Mouse (Mus musculus): ENCODE results near the gene Ddx19a. TPM values are rescaled to one million over a fixed set of nuclear protein-coding genes. Genes with fewer than 3 reads are reported as not detected.
"Not testable (repeated sequence)": the region's sequence is repeated elsewhere in the genome, so short reads cannot be mapped to it uniquely, and the experiment has no call there.

Gene Ddx19a
- total RNA-seq, 2 experiments from 2014 or later, result 25.9 to 28.7 TPM

GRCm38 (mm10) chr8:110977987-110978386 lies 19.6 kb downstream of the Ddx19a start:
- DNase-seq (ENCODE audit: low spot score in 2 of 2), result not testable (repeated sequence)

DNA sequence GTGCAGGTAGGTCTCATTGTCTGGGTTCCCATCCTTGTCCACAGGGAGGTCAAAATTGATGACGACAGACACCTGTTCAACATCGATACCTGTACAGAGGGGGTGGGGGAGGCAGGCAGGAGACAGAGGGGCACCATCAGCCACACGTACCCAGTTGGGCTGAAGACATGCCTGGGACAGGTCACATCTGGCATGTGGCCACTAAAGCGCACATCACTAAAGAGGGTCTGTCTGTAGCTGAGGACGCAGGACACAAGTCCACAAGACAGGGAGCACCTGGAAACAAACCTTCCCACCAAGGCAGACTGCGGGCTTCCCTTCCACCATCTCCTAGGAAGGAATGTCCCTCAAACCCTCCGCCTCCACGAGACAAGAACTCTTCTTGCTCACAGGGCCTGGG lies 21.1 kb downstream of the Ddx19a start:
- not testable (repeated sequence) for DNase-seq (ENCODE audit: low spot score in 2 of 2)

DNA sequence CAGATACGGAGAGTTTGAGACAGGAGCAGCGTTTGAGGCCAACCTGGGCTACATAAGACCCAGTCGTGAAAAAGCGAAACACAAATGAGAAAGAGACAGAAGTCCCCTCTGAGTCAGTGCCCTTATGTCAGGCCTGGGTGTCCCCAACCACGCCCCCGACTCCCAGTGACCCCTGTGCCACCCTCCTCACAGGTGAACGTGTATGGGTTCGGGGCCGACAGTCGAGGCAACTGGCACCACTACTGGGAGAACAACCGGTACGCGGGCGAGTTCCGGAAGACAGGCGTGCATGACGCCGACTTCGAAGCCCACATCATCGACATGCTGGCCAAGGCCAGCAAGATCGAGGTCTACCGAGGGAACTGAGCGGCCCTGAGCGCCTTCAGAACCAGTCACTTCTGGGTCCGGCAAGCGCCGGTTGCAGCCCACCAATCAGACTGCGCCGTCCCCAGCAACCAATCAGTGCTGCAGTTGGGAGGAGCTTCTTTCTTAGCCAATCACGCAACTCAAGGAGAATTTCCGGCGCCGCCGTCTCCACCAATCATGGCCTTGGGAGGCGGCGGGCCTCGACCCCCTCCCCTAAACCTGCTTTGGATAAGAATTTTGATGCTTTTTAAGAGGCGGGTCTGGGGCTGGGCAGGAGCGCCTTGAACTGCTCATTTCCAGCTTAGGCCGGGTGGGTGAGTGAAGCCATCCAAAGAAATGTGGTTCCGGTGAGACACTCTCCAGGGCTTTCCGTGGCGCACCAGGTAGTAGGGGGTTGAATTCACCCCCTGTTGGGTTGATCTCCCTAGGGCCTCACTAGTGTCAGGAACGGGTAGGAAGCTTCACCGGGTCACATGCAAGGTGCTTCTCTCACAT lies 27.5 kb downstream of the Ddx19a start:
- DNase-seq (ENCODE audit: low spot score in 2 of 2), result peak; percentile 88 to 92

DNA sequence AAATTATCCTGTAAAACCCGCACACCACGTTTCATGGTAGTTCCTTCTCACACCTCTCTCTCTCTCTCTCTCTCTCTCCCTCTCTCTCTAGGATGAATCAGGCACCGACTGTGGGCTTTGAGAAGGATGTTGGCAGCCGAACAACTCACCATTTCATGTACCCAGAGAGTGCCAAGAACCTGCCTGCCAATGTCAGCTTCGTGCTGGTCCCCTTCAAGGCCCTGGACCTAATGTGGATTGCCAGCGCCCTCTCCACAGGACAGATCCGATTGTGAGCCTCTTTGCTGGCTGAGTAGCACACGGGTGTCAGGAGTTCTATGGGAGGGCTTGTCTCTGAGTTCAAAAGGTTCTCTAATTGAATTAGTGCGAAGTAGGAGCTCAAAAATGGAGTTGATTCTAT lies 30.3 kb downstream of the Ddx19a start:
- DNase-seq (ENCODE audit: low spot score in 2 of 2), result no peak

DNA sequence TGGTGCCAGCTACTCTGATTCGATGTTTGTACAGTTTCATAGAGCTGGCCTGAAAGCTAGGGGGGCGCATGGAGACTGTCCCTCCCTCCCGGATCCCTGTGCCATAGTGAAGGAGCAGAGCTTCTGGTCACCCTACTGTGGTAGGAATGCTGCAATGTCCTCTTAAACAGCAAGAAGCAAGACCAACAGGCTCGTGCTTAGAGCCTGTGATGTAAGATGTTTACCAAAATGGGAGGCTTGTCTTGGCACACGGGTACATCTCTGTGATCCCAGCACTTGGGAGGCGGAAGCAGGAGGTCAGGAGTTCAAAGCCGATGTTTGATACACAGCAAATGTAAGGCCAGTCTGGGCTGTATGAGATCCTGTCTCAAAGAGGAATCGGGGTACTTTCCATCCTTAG lies 31.0 kb downstream of the Ddx19a start:
- DNase-seq (ENCODE audit: low spot score in 2 of 2), result no peak

DNA sequence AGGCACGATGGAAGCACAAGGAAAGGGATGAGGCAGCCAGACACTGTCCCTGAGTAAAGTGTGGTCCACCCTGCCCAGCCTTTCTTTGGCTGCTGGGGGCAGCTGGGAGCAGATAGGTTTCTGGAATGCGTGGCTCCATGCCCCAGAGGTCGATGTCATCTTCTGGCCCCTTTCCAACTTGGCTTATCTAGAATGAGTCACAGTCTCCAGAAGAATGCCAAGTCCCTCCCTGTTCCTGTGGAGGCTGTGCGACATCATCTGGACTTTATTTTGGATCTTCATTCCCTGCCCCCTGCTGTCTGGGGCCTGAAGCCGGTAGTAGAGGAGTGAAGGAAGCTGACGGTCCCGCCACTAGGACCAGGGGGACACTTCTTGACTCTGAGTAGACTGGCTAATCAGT lies 32.0 kb downstream of the Ddx19a start:
- DNase-seq (ENCODE audit: low spot score in 2 of 2), result peak; percentile 50 to 56

- DNase-seq (ENCODE audit: low spot score in 2 of 2), result no peak
Measured at GRCm38 (mm10) chr8:110964666-110965065, 32.9 kb downstream of the Ddx19a start.

GRCm38 (mm10) chr8:110963051-110963450 lies 34.5 kb downstream of the Ddx19a start:
- no peak for DNase-seq (ENCODE audit: low spot score in 2 of 2)

- no peak for DNase-seq (ENCODE audit: low spot score in 2 of 2)
Measured at GRCm38 (mm10) chr8:110959906-110960305, 37.7 kb downstream of the Ddx19a start.

- DNase-seq (ENCODE audit: low spot score in 2 of 2), result no peak
Measured at GRCm38 (mm10) chr8:110959071-110959780, 38.4 kb downstream of the Ddx19a start.

DNA sequence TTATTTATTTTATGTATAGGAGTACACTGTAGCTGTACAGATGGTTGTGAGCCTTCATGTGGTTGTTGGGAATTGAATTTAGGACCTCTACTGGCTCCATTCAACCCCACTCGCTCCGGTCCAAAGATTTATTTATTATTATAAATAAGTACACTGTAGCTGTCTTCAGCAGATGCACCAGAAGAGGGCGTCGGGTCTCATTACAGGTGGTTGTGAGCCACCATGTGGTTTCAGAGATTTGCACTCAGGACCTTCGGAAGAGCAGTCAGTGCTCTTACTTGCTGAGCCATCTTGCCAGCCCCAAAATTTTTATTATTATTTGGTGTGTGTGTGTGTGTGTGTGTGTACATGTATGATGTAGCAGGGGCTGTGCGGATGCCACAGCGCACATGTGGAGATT lies 39.0 kb downstream of the Ddx19a start:
- DNase-seq (ENCODE audit: low spot score in 2 of 2), result not testable (repeated sequence)

GRCm38 (mm10) chr8:110958135-110958534 lies 39.5 kb downstream of the Ddx19a start:
- no peak for DNase-seq (ENCODE audit: low spot score in 2 of 2)

GRCm38 (mm10) chr8:110957471-110957870 lies 40.1 kb downstream of the Ddx19a start:
- DNase-seq (ENCODE audit: low spot score in 2 of 2), result no peak

GRCm38 (mm10) chr8:110956619-110957450 lies 40.8 kb downstream of the Ddx19a start:
- no peak for DNase-seq (ENCODE audit: low spot score in 2 of 2)

GRCm38 (mm10) chr8:110954776-110955175 lies 42.8 kb downstream of the Ddx19a start:
- no peak for DNase-seq (ENCODE audit: low spot score in 2 of 2)

GRCm38 (mm10) chr8:110950065-110950484 lies 47.5 kb downstream of the Ddx19a start:
- peak in 1 of 2 experiments; percentile 53 for DNase-seq (ENCODE audit: low spot score in 2 of 2)

DNA sequence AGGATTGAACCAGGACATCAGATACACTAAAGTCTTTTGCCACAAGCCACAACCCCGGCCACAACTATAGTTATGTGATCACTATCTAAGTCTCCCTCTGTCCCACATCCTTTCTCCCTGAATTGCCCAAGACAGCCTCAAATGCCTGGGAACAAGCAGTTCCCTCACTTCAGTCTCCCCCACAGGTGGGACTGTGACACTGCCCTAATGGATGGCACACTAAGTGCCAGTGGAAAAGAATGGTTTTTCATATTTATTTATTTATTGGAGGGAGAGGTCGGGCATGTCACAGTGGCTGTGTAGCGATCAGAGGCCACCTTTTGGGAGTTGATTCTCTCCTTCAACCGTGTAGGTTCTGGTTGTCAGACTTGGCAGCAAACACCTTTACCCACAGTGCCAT lies 51.9 kb downstream of the Ddx19a start:
- DNase-seq (ENCODE audit: low spot score in 2 of 2), result no peak

- no peak for DNase-seq (ENCODE audit: low spot score in 2 of 2)
Measured at GRCm38 (mm10) chr8:110944276-110944876, 53.2 kb downstream of the Ddx19a start.

DNA sequence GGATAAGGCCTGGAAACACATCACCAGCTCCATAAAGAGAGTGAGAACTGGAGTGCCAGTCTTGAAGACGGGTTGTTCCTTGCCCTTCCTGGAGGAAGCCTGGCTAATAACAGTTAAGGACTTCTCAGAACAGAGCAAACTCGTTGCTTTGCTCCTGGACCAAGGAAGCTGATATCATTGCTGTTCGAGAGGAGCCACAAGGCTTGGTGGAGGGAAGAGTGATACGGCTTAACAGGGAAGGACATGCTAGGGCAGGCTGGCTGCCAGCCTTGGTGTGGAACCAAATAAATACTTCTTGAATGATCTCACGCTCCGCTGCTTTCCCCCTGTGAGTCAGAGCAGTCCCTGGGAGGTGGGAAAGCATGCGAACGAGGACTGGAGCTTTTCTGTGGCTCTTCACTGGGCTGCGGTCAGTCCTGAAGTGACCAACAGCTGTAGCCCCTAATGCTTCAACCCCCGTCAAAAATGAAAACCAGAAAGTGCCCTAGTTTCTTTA lies 56.1 kb downstream of the Ddx19a start:
- DNase-seq (ENCODE audit: low spot score in 2 of 2), result peak in 1 of 2 experiments; percentile 30

GRCm38 (mm10) chr8:110940682-110941452 lies 56.7 kb downstream of the Ddx19a start:
- DNase-seq (ENCODE audit: low spot score in 2 of 2), result no peak

Measured in left cerebral cortex, adult 18-20 months (tissue).